Mouse (Mus musculus) cerebellum, adult 2 months (tissue): ENCODE measurements around the gene Ankfy1. TPM values are rescaled to one million over a fixed set of nuclear protein-coding genes. Genes with fewer than 3 reads are reported as not detected.

ENCODE experiments used
- DNase-seq, 2 experiments: peaks; one replicate each; pipeline ENCODE4 v3.0.0; 2021
- H3K27ac ChIP-seq: fragments of 200-500 bp; 2 replicates; pipeline ENCODE4 v1.5.1; 2012; ENCODE audit warnings: low read length, control low read depth, inconsistent platforms; ENCODE audit not compliant: insufficient read depth
- H3K27me3 ChIP-seq: fragments of 200-500 bp; 2 replicates; pipeline ENCODE4 v1.6.1; 2012; ENCODE audit warnings: inconsistent platforms, mild to moderate bottlenecking, low read length, moderate library complexity; ENCODE audit not compliant: control insufficient read depth, insufficient read depth
- H3K4me1 ChIP-seq: fragments of 200-500 bp; 2 replicates; pipeline ENCODE4 v1.6.1; 2011; ENCODE audit warnings: low read length; ENCODE audit not compliant: control insufficient read depth, insufficient read depth
- H3K4me3 ChIP-seq: fragments of 200-500 bp; replicated peaks from 2 replicates; pipeline ENCODE3; 2011; ENCODE audit warnings: mild to moderate bottlenecking, low read depth, low read length, control low read depth; ENCODE audit not compliant: insufficient read depth
- CTCF ChIP-seq: fragments of 200-500 bp; IDR thresholded peaks from 2 replicates; pipeline ENCODE4 v1.5.1; 2011; ENCODE audit warnings: low read depth, mild to moderate bottlenecking, control low read depth, low read length, moderate library complexity, borderline replicate concordance; ENCODE audit not compliant: insufficient read depth
- POLR2A ChIP-seq: fragments of 200-500 bp; IDR thresholded peaks from 2 replicates; pipeline ENCODE4 v1.6.1; 2011; ENCODE audit warnings: low read length, control low read depth, borderline replicate concordance; ENCODE audit not compliant: insufficient read depth
- WGBS: fragments of 180-500 bp; shearing (Covaris S2); methylation state at CpG from one replicate; pipeline ENCODE4 v1.1.7; 2018; 5-methylcytosine and 5-hydroxymethylcytosine counted together
- polyA plus RNA-seq: library from polyadenylated mRNA; depleted of rRNA; stranded (reverse); fragments of >200 nt; gene quantifications from 2 replicates; pipeline ENCODE4 v1.2.3, GENCODE M21; 2012

Ankfy1 gene
- polyA plus RNA-seq, 1 experiment = 26.9 TPM

DNA sequence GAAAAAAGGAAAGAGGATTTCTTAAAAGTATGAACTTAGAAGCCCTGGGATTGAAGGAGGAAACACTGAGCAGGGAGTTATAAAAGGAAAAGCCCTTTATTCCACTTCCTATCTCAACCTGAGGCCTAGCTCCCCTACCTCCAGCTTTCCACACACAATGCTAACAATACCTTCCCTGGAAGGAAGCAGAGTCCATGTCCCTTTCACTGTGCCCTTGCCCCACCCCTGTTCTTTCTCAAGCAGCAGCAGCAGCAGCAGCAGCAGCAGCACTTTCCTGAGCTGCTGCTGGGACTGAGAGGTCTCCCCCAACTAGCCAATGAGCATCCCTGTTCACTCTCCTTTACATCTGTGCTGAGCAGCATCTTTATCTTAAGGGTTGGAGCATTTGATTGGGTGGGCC is 89.2 kb downstream of the Ankfy1 start:
- TF ChIP-seq CTCF (no peak), POLR2A (no peak)
- H3K27ac ChIP-seq = no peak overlapping the region
- H3K4me3 ChIP-seq = no peak overlapping the region
- no peaks in the 10 kb centered on the region for H3K27me3 ChIP-seq
- DNase-seq = no peak
- no peaks in the 10 kb centered on the region for H3K4me1 ChIP-seq

GRCm38 (mm10) chr11:72782103-72782502 is 92.3 kb downstream of the Ankfy1 start:
- WGBS = 74% methylated on average over 2 of the region's 2 CpGs
- Histone ChIP-seq H3K4me1 (no peaks in the 10 kb centered on the region), H3K27me3 (no peaks in the 10 kb centered on the region), H3K4me3 (no peak overlapping the region), H3K27ac (no peak overlapping the region)
- DNase-seq = no peak
- no peak for TF ChIP-seq CTCF
- no peak for TF ChIP-seq POLR2A

GRCm38 (mm10) chr11:72782503-72782902 is 92.7 kb downstream of the Ankfy1 start:
- WGBS = 88% methylated on average over 3 of the region's 3 CpGs
- TF ChIP-seq CTCF = no peak
- TF ChIP-seq POLR2A = no peak
- no peak overlapping the region for H3K4me3 ChIP-seq
- H3K27me3 ChIP-seq = no peaks in the 10 kb centered on the region
- no peak overlapping the region for H3K27ac ChIP-seq
- DNase-seq = no peak
- no peaks in the 10 kb centered on the region for H3K4me1 ChIP-seq

DNA sequence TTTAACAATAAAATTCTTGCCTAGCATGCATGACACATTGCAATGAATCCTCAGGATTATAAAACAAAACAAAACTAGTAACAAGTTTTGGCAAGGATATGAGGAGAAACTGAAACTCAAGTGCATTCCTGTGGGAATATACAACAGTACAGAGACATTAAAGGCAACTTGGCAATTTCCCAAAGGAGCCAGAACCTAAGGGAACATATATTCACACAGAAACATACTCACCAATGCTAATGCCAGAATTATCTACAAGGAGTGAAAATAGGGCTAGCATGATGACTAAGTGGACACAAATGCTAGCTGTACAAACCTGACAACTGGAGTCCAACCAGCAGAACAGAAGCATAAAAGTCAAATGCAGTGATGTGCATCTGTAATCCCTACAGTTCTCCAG is 102.2 kb downstream of the Ankfy1 start:
- H3K27me3 ChIP-seq = no peaks in the 10 kb centered on the region
- H3K4me3 ChIP-seq = no peak overlapping the region
- no peak for DNase-seq
- H3K27ac ChIP-seq = no peak overlapping the region
- no peaks in the 10 kb centered on the region for H3K4me1 ChIP-seq
- TF ChIP-seq POLR2A (no peak), CTCF (no peak)

DNA sequence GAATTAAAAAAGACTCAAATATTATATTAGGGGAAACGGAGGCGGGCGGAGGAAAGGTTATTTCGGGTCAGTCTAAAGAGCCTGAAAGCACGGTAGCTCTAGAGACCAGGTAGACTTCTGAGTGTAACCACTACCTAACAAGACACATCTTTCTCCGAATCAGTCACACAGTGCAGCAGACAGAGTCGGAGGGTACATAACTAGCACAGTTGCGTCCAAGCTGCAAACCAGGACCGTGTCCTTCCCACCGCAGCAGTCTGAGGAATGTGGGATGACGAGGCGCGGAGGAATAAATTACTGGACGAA is 105.3 kb downstream of the Ankfy1 start:
- H3K27ac ChIP-seq = peak overlapping the region; percentile 52
- H3K27me3 ChIP-seq = no peaks in the 10 kb centered on the region
- H3K4me3 ChIP-seq = peak overlapping the region; percentile 62
- no peak for DNase-seq
- TF ChIP-seq POLR2A = no peak
- no peak for TF ChIP-seq CTCF
- no peaks in the 10 kb centered on the region for H3K4me1 ChIP-seq
- WGBS = 14% methylated on average over 14 of the region's 14 CpGs

GRCm38 (mm10) chr11:72795455-72796295 is 105.9 kb downstream of the Ankfy1 start, which contains the start of the genes Cyb5d2 and Zzef1:
Cyb5d2 (minus strand) TSS chr11:72796142.
Zzef1 (plus strand) TSS chr11:72796226.
- WGBS = under 1% methylated on average over 69 of the region's 69 CpGs
- Histone ChIP-seq H3K27ac (peak within 1 kb of the TSS; percentile 56), H3K27me3 (no peaks in the 10 kb centered on the region), H3K4me1 (no peaks in the 10 kb centered on the region), H3K4me3 (peak within 1 kb of the TSS; percentile 62)
- peak; percentile 94 to 97 for DNase-seq
- TF ChIP-seq POLR2A (peak; percentile 76), CTCF (no peak)

DNA sequence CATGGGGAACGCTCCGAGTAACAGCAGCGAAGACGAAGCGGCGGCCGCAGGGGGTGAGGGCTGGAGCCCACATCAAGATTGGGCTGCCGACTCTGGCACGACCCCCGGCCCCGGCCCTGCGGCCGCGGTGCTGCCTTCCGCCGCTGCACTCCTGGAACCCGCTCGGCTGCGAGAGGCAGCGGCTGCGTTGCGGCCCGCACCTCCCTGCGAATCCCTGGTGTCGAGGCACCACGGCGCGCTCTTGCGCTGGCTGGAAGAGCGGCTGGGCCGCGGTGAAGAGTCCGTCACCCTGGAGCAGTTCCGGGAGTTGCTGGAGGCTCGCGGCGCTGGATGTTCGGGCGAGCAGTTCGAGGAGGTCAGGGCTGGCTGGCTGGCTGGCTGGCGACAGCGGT is 106.5 kb downstream of the Ankfy1 start:
- DNase-seq = no peak
- WGBS = under 1% methylated on average over 42 of the region's 42 CpGs
- H3K4me1 ChIP-seq = no peaks in the 10 kb centered on the region
- peak overlapping the region; percentile 56; the same call in 1 of the 2 replicates for H3K27ac ChIP-seq
- no peaks in the 10 kb centered on the region for H3K27me3 ChIP-seq
- H3K4me3 ChIP-seq = peak overlapping the region; percentile 62
- TF ChIP-seq CTCF (no peak), POLR2A (no peak)

GRCm38 (mm10) chr11:72796773-72797338 is 107.0 kb downstream of the Ankfy1 start:
- H3K27me3 ChIP-seq = no peaks in the 10 kb centered on the region
- H3K4me1 ChIP-seq = no peaks in the 10 kb centered on the region
- no peak for DNase-seq
- H3K27ac ChIP-seq = no peak overlapping the region
- WGBS = 12% methylated on average over 10 of the region's 10 CpGs
- TF ChIP-seq CTCF (no peak), POLR2A (no peak)
- H3K4me3 ChIP-seq = peak overlapping the region; percentile 62
